Mouse (Mus musculus) thymus, adult 2 months (tissue): ENCODE data around the gene Krt75.

Experiments
- CTCF ChIP-seq: fragments of 200-500 bp; IDR thresholded peaks from 2 replicates; pipeline ENCODE4 v1.5.1; 2012; ENCODE audit warnings: mild to moderate bottlenecking, control low read depth, low read length, moderate library complexity, borderline replicate concordance; ENCODE audit not compliant: control insufficient read depth, poor library complexity, insufficient read depth; ENCODE audit errors: extremely low read depth
- POLR2A ChIP-seq: fragments of 200-500 bp; IDR thresholded peaks from 2 replicates; pipeline ENCODE4 v1.6.1; 2012; ENCODE audit warnings: mild to moderate bottlenecking, low read length, control low read depth, moderate library complexity; ENCODE audit not compliant: control insufficient read depth, poor library complexity, insufficient read depth; ENCODE audit errors: extremely low read depth

DNA sequence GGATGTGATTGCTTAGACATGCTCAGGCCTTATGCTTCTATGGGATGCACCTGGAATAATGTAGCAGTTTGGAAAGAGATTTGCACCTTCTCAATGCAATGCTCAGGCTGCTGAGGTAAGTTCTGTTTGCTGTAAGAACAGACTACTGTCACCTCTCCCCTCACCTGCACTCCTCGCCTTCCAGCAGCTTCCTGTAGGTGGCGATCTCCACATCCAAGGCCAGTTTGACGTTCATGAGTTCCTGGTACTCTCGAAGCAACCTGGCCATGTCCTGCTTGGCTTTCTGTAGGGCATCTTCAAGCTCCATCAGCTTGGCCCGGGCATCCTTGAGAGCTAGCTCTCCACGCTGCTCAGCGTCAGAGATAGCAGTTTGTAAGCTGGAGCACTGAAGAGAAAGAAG lies 5.9 kb downstream of the Krt75 start:
- TF ChIP-seq POLR2A (no peak), CTCF (peak; percentile 45; the same call in 1 of the 2 replicates)
